In genomic region chr6:50300622-50301021, GRCm38 (mm10) we compare ENCODE assay signal across 31 mouse cellular contexts. TPM values are rescaled to one million over a fixed set of nuclear protein-coding genes. Genes with fewer than 3 reads are reported as not detected.
DNase-seq lines count a peak whose midpoint lies in the region; ATAC-seq and TF ChIP-seq lines count a peak whose summit lies in the region.
"Had no signal": no experiment of that assay in that cellular context is flagged by ENCODE, and none has a peak within 500 bp of the region (broad histone marks: within the 10 kb centered on the region; RNA-seq: fewer than 3 reads in every experiment).

No protein-coding gene starts in this region.

- H3K27me3 ChIP-seq in CH12.LX (replicated peaks): no peaks in the 10 kb centered on the region
- H3K27me3 ChIP-seq in midbrain, postnatal 0 days (ENCODE audit: insufficient read depth, low read length): no peaks in the 10 kb centered on the region
- H3K27me3 ChIP-seq: embryonic facial prominence, embryonic 13.5 days; heart, embryonic 13.5 days; hindbrain, embryonic 15.5 days; kidney, embryonic 15.5 days; limb, embryonic 15.5 days; neural tube, embryonic 13.5 days; stomach, embryonic 15.5 days had no signal

- H3K27ac ChIP-seq in left cerebral cortex, adult 2 months: no peak overlapping the region
- peak overlapping the region; percentile 68 for H3K27ac ChIP-seq in CH12.LX (ENCODE audit: insufficient read depth, low read depth)
- no peak overlapping the region for H3K27ac ChIP-seq in midbrain, postnatal 0 days (ENCODE audit: low read depth, low read length)
- H3K27ac ChIP-seq: embryonic facial prominence, embryonic 13.5 days; forebrain, embryonic 10.5 days; heart, embryonic 13.5 days; hindbrain, embryonic 15.5 days; kidney, embryonic 15.5 days; limb, embryonic 10.5 days; limb, embryonic 15.5 days; liver, embryonic 14.5 days; neural tube, embryonic 13.5 days; stomach, embryonic 15.5 days had no signal

- in situ Hi-C loops in CH12.LX (cut with MboI; ENCODE audit: low pct_ligation_motif_present, low pct_unique_long_range_greater_than_20kb, low sequenced_read_pairs): loop anchor here (5.0 to 25.0 kb wide), 2 partner anchors 237 to 788 kb away; no protein-coding TSS in a partner anchor

- 0 out of 2 replicates have a peak, but pooled peaks have one; percentile 44 for TF ChIP-seq POLR2A in CH12.LX (IDR thresholded peaks at IDR 0.05; ENCODE audit: low read depth, low read length)

- no peak for TF ChIP-seq EP300 in CH12.LX (IDR thresholded peaks at IDR 0.05; ENCODE audit: low read length)

- TF ChIP-seq CTCF in left cerebral cortex, adult 2 months (IDR thresholded peaks at IDR 0.05): peak; percentile 9; the same call in 1 of the 2 replicates
- peak; percentile 8 to 57; a peak in 2 of 4 replicates for TF ChIP-seq CTCF in CH12.LX (conservative IDR thresholded peaks at IDR 0.05 in 1 of 2, IDR thresholded peaks at IDR 0.05 in 1 of 2; ENCODE audit: low read depth in 2 of 2, low read length in 2 of 2)
- peak; percentile 59 for TF ChIP-seq CTCF in midbrain, postnatal 0 days (IDR thresholded peaks at IDR 0.05)

- H3K4me3 ChIP-seq in left cerebral cortex, adult 2 months: no peak overlapping the region
- peak overlapping the region in 2 of 3 experiments; percentile 18 to 32 for H3K4me3 ChIP-seq in CH12.LX (replicated peaks in 1 of 3; ENCODE audit: low read depth in 2 of 3, low read length in 2 of 3, poor library complexity in 1 of 3)
- no peak overlapping the region for H3K4me3 ChIP-seq in midbrain, postnatal 0 days (ENCODE audit: low read depth, low read length)
- H3K4me3 ChIP-seq: embryonic facial prominence, embryonic 13.5 days; forebrain, embryonic 10.5 days; heart, embryonic 13.5 days; hindbrain, embryonic 15.5 days; kidney, embryonic 15.5 days; limb, embryonic 10.5 days; limb, embryonic 15.5 days; neural tube, embryonic 13.5 days; stomach, embryonic 15.5 days had no signal

- ATAC-seq in midbrain, postnatal 0 days (ENCODE audit: low FRiP score): no peak
- ATAC-seq: CD4-positive, CD25-positive, alpha-beta regulatory T cell, adult 4 months; forebrain, embryonic 16.5 days had no signal

- 0 out of 2 replicates have a peak, but pooled peaks cover 2% of the 10 kb centered on the region for H3K79me2 ChIP-seq in CH12.LX (replicated peaks; ENCODE audit: control insufficient read depth, extremely low read depth, insufficient read depth, poor library complexity, severe bottlenecking)

- peaks cover 27 to 92% of the 10 kb centered on the region in 2 experiments for H3K4me1 ChIP-seq in CH12.LX (ENCODE audit: control insufficient read depth in 1 of 2, insufficient read depth in 2 of 2)
- no peaks in the 10 kb centered on the region for H3K4me1 ChIP-seq in midbrain, postnatal 0 days (ENCODE audit: insufficient read depth, low read length)
- H3K4me1 ChIP-seq: hindbrain, embryonic 15.5 days; limb, embryonic 15.5 days; stomach, embryonic 15.5 days had no signal

- no peak; the same call in none of the 2 replicates for TF ChIP-seq RAD21 in CH12.LX (IDR thresholded peaks at IDR 0.05; ENCODE audit: low read depth, low read length)

- no peak for DNase-seq in left cerebral cortex, adult 2 months (ENCODE audit: extremely low spot score in 1 of 2, low spot score in 2 of 2)
- no peak for DNase-seq in left cerebral cortex, postnatal 36 days (ENCODE audit: low spot score in 2 of 2)
- DNase-seq in CH12.LX (ENCODE audit: extremely low read depth) (no peak), ZHBTc4 (ENCODE audit: low read depth, low spot score) (peak; percentile 16)
- DNase-seq in midbrain, postnatal 0 days (ENCODE audit: low spot score): no peak
- DNase-seq in lung, postnatal 36 days: no peak
- no peak for DNase-seq in adrenal gland, adult (ENCODE audit: inconsistent age in 2 of 2, low spot score in 1 of 2)
- DNase-seq: adrenal gland, postnatal 10 days; cerebellum, adult 11 months; cerebellum, adult 9-10 months; cerebellum, postnatal 36 days; gastrocnemius, postnatal 10 days; heart, postnatal 10 days; kidney, adult 18-20 months; kidney, postnatal 25 days; lung, embryonic 14.5 days; lung, postnatal 14 days; right cerebral cortex, postnatal 25 days; thymus, postnatal 36 days had no signal

- dilution Hi-C loops in CH12.LX (cut with MboI; ENCODE audit: extremely low pct_ligation_motif_present, extremely low pct_unique_long_range_greater_than_20kb, low sequenced_read_pairs): loop anchor here (25.0 kb wide), 1 partner anchor 112 kb away; no protein-coding TSS in a partner anchor

- no peaks in the 10 kb centered on the region for H3K9me3 ChIP-seq in CH12.LX (replicated peaks; ENCODE audit: low read length)
- H3K9me3 ChIP-seq in midbrain, postnatal 0 days (ENCODE audit: low read length): no peaks in the 10 kb centered on the region
- H3K9me3 ChIP-seq: embryonic facial prominence, embryonic 13.5 days; forebrain, embryonic 10.5 days; heart, embryonic 13.5 days; hindbrain, embryonic 15.5 days; kidney, embryonic 15.5 days; limb, embryonic 10.5 days; limb, embryonic 15.5 days; neural tube, embryonic 13.5 days; stomach, embryonic 15.5 days had no signal

- H3K4me2 ChIP-seq in CH12.LX (ENCODE audit: insufficient read depth, low read depth, poor library complexity, severe bottlenecking): peak overlapping the region; percentile 76
- no peak overlapping the region for H3K4me2 ChIP-seq in midbrain, postnatal 0 days (ENCODE audit: low read depth, low read length, poor library complexity, severe bottlenecking)
- H3K4me2 ChIP-seq: embryonic facial prominence, embryonic 13.5 days; heart, embryonic 13.5 days; hindbrain, embryonic 15.5 days; kidney, embryonic 15.5 days; limb, embryonic 15.5 days; lung, embryonic 14.5 days; neural tube, embryonic 13.5 days; stomach, embryonic 15.5 days had no signal

- H3K9ac ChIP-seq in CH12.LX (ENCODE audit: insufficient read depth, low read depth): peak overlapping the region; percentile 81
- H3K9ac ChIP-seq in midbrain, postnatal 0 days (replicated peaks; ENCODE audit: low read length, poor library complexity, severe bottlenecking): no peak overlapping the region
- H3K9ac ChIP-seq: embryonic facial prominence, embryonic 13.5 days; heart, embryonic 13.5 days; hindbrain, embryonic 15.5 days; kidney, embryonic 15.5 days; limb, embryonic 15.5 days; liver, embryonic 14.5 days; lung, embryonic 14.5 days; neural tube, embryonic 13.5 days; stomach, embryonic 15.5 days had no signal

- 21% methylated on average over 6 of the region's 6 CpGs for WGBS in midbrain, postnatal 0 days

- peaks cover 0 to 3% of the 10 kb centered on the region in 2 experiments for H3K36me3 ChIP-seq in CH12.LX (replicated peaks in 1 of 2; ENCODE audit: control insufficient read depth in 1 of 2, insufficient read depth in 1 of 2, low read length in 1 of 2)
- no peaks in the 10 kb centered on the region for H3K36me3 ChIP-seq in midbrain, postnatal 0 days (ENCODE audit: insufficient read depth, low read length)
- H3K36me3 ChIP-seq: forebrain, embryonic 10.5 days; hindbrain, embryonic 15.5 days; limb, embryonic 10.5 days; neural tube, embryonic 13.5 days; stomach, embryonic 15.5 days had no signal

- intact Hi-C loops in left cerebral cortex, adult 2 months (cut with DNase I): no loop called here
- intact Hi-C loops in left cerebral cortex, postnatal 36 days (cut with DNase I): no loop called here

TF ChIP-seq in CH12.LX, 34 proteins besides CTCF, POLR2A, EP300 and RAD21 (continues in another document):
- TF ChIP-seq TCF12 (IDR thresholded peaks at IDR 0.05; ENCODE audit: low read depth, low read length) (peak; percentile 19; the same call in 1 of the 2 replicates), NRF1 (IDR thresholded peaks at IDR 0.05; ENCODE audit: low read depth, low read length) (no peak), MEF2A (IDR thresholded peaks at IDR 0.05; ENCODE audit: borderline replicate concordance, low read depth, low read length) (no peak), ZKSCAN1 (IDR thresholded peaks at IDR 0.05; ENCODE audit: borderline replicate concordance, low read depth, low read length) (no peak), ELF1 (IDR thresholded peaks at IDR 0.05; ENCODE audit: low read depth, low read length) (peak; percentile 77), ETS1 (conservative IDR thresholded peaks at IDR 0.05; ENCODE audit: low read depth, low read length) (no peak), IRF4 (IDR thresholded peaks at IDR 0.05; ENCODE audit: low read depth, low read length) (peak; percentile 38; the same call in 1 of the 2 replicates), JUN (IDR thresholded peaks at IDR 0.05; ENCODE audit: insufficient read depth, low read depth, low read length) (no peak), E2F4 (IDR thresholded peaks at IDR 0.05; ENCODE audit: insufficient replicate concordance, low read depth, low read length) (no peak), JUND (conservative IDR thresholded peaks at IDR 0.05; ENCODE audit: low read depth, low read length) (no peak; the same call in 1 of the 2 replicates), USF1 (IDR thresholded peaks at IDR 0.05; ENCODE audit: low read depth, low read length) (no peak), NELFE (IDR thresholded peaks at IDR 0.05; ENCODE audit: low read depth, low read length) (0 out of 2 replicates have a peak, but pooled peaks have one; percentile 8), CHD1 (IDR thresholded peaks at IDR 0.05; ENCODE audit: low read depth, low read length) (peak; percentile 84), ZC3H11A (IDR thresholded peaks at IDR 0.05; ENCODE audit: low read depth, low read length) (no peak), RCOR1 (conservative IDR thresholded peaks at IDR 0.05; ENCODE audit: low read depth, low read length) (no peak), USF2 (conservative IDR thresholded peaks at IDR 0.05; ENCODE audit: low read depth, low read length) (no peak), SMC3 (IDR thresholded peaks at IDR 0.05; ENCODE audit: low read depth, low read length) (peak; percentile 30; the same call in 1 of the 2 replicates), MXI1 (IDR thresholded peaks at IDR 0.05; ENCODE audit: low read depth, low read length) (no peak; the same call in 1 of the 2 replicates), BHLHE40 (IDR thresholded peaks at IDR 0.05; ENCODE audit: low read depth, low read length) (no peak), PAX5 (IDR thresholded peaks at IDR 0.05; ENCODE audit: low read length) (no peak), MAFK (IDR thresholded peaks at IDR 0.05; ENCODE audit: insufficient replicate concordance, low read length) (no peak), CHD2 (IDR thresholded peaks at IDR 0.05; ENCODE audit: low read length) (no peak; the same call in 1 of the 2 replicates), ZNF384 (IDR thresholded peaks at IDR 0.05; ENCODE audit: low read depth, low read length) (no peak; the same call in 1 of the 2 replicates)

RNA-seq across cellular contexts. Expression of gene Gsdme, which starts 37.0 kb away (rescaled TPM):
- 10 to 100 TPM; 11.8 to 12.1 TPM for total RNA-seq in left cerebral cortex, adult 2 months (2021)
- total RNA-seq in left cerebral cortex, postnatal 36 days (2021): 10 to 100 TPM; 11.8 to 13.0 TPM
- 0.29 and 0.38 TPM in 2 replicates for total RNA-seq in CH12.LX (2012; rRNA removed)
- not detected in 2 replicates for total RNA-seq in CH12.LX (2014; rRNA removed)
- 1.8 and 2.0 TPM in 2 replicates for polyA plus RNA-seq in CH12.LX (2012; ENCODE audit: insufficient read length, low read depth)
- 22.7 and 25.8 TPM in 2 replicates for total RNA-seq in midbrain, postnatal 0 days (2014; rRNA removed)
- 88.6 and 89.5 TPM in 2 replicates for polyA plus RNA-seq in midbrain, postnatal 0 days (2015; fragmentation: Nextera tagmentation; extraction: Ambion mirVana)

Comparison
In these comparisons a context has a peak if more than half of its experiments do, and no peak if none do; other contexts are left out.
1. H3K4me3 ChIP-seq: peak in CH12.LX (2 of 3); none in left cerebral cortex, adult 2 months (single experiment) and midbrain, postnatal 0 days (single experiment).
2. CTCF ChIP-seq: peak in every context shown above with its lines; median percentile 59 in midbrain, postnatal 0 days; 32 in CH12.LX; 9 in left cerebral cortex, adult 2 months.
3. RNA of gene Gsdme, which starts 37.0 kb away (total RNA-seq): 22.7 to 25.8 TPM in midbrain, postnatal 0 days, 11.8 to 13.0 TPM in left cerebral cortex, postnatal 36 days and 11.8 to 12.1 TPM in left cerebral cortex, adult 2 months; 0.29 to 0.38 TPM in CH12.LX; every median in the first group is over 4 times any median in the second.